Mouse (Mus musculus) spleen, adult 12 weeks (tissue): ENCODE data around the gene Tmc1.

Experiments used
- DNase-seq: peaks from one replicate; pipeline ENCODE4 v3.0.0; 2022; ENCODE audit warnings: low spot score

The Tmc1 gene

GRCm38 (mm10) chr19:20797558-20798101 is 156.4 kb downstream of the Tmc1 start:
- DNase-seq: no peak

GRCm38 (mm10) chr19:20796001-20796400 is 158.0 kb downstream of the Tmc1 start:
- DNase-seq: no peak

DNA sequence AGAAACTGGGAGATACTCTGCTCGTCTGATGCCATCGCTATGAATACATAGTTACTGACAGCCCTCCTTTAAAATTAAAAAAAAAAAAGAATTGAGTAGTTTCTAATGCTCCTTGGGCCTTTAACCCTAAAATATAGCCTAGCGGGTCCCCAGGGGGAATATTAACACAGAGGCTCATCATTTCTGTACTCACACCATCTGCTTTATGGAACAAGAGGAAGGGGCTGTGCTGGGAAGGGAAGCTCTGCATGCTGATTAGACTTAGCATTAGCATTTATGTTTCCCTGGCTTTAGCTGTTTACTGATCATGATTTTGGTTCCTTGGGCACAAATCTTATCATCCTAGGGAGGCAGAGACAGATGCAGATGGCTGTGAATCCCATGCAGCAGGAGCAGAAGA is 159.0 kb downstream of the Tmc1 start:
- no peak for DNase-seq

DNA sequence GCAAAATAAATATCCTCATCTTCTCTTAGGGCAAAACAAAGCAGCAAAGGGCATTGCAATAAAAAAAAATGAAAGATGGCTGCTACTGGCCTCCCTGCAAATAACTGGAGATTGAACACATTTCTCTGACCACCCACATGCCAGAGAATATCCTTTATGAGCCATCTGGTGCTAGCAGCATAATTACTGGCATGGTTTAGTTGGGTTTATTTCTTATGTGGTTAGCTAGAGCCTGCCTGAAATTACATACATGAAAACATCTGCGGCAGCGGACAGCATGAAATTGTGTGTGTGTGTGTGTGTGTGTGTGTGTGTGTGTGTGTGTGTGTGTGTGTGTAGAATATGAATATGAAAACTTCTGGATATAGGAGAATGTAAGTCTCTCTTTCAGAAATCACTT is 161.2 kb downstream of the Tmc1 start:
- DNase-seq: no peak

DNA sequence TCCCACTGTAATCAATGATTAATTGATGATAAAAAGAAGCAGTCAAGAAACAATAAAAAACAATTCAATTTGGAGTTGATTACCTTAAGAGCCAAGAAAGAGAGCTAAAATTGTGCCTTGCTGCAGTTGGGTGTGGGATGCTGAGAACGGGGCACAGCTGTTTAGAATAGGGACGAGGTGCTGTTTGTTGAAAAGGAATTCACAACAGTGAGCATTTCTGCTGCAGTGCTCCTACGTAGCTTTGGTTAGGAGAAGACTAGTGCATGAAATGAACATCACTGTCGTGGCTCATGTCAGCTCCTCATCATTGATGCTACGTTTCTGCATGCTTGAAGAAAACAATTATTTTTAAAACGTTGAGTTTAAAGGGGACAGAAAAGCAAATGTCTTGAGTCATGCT is 166.7 kb downstream of the Tmc1 start:
- no peak for DNase-seq

- DNase-seq: no peak
Measured at GRCm38 (mm10) chr19:20775681-20776080, 178.3 kb downstream of the Tmc1 start.

- no peak for DNase-seq
Measured at GRCm38 (mm10) chr19:20773941-20774340, 180.1 kb downstream of the Tmc1 start.

- DNase-seq: no peak
Measured at GRCm38 (mm10) chr19:20764214-20764613, 189.8 kb downstream of the Tmc1 start.

DNA sequence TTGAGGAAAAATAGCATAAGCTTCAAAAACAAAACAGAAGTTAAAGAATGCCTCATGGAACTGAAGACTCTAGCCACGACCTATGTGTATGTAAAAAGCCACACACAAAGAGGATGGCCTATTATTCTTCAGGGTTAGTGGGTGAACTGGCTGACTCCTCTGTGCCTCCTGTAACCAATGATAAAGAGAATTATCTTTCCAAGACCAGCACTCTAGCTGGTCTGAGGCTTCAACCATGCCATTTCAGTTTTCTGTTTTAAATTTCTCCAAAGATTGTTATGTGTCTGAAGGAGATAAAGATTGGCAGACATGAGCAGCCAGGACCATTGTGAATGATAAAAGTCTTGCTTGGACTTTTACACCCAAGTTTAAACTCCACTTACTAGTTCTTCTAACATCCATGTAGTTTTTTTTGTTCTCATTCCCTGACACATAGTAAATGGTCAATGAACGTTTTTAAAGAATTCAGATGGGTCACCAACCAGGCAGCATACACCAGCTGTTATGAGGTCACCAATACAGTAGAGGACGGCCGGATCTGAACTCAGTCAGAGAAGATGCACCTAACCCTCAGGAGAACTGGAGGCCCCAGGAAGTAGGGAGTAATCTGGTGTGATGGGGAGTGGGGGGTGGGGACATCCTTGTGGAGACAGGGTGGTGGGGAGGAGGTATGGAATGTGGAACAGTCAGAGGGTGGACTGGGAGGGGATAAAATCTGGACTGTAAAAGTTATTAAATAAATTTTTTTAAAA is 192.2 kb downstream of the Tmc1 start:
- no peak for DNase-seq

- DNase-seq: no peak
Measured at GRCm38 (mm10) chr19:20761119-20761518, 192.9 kb downstream of the Tmc1 start.

DNA sequence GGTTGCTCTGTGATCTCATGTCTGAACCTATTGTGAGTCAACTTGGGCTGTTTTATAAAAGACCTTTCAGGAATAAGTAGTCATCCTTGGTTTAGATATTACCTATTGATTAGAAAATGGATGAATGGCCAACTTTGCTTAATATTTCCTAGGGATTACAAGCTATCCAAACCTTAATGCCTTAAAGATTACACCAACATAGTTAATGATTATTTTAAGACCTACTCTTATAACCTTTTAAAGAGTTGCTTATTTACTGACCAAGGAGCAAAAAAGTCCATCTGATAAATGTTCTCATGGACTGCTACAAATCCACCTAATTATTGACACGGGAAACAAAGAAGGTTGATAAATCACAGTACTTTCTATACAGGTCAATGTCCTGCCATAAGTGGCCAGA is 209.4 kb downstream of the Tmc1 start:
- DNase-seq: no peak
